Mouse (Mus musculus) gastrocnemius, postnatal 10 days (tissue): ENCODE results near the gene Chek2. TPM values are rescaled to one million over a fixed set of nuclear protein-coding genes. Genes with fewer than 3 reads are reported as not detected.
"Not testable (repeated sequence)": the region's sequence is repeated elsewhere in the genome, so short reads cannot be mapped to it uniquely, and the experiment has no call there.

Experiments
- DNase-seq: peaks from one replicate; pipeline ENCODE4 v3.0.0; 2021; ENCODE audit warnings: mixed read lengths
- long read RNA-seq, 2 experiments: library from polyadenylated mRNA; stranded (forward); transcript quantifications; one replicate each; pipeline ENCODE4 v2.0.0; 2021
- total RNA-seq, 2 experiments: library from RNA; stranded (reverse); gene quantifications; 2 replicates each; pipeline ENCODE4 v1.2.3; 2021

Gene Chek2
- 1 to 10 TPM; 3.8 to 5.0 TPM for total RNA-seq
- long read RNA-seq, experiment 1, partial matches to known transcripts = 1 of 5 reads
- long read RNA-seq, experiment 1, other reads (novel, unspliced or antisense) = 1 of 5 reads
- long read RNA-seq, experiment 2, partial matches to known transcripts = 0 of 1 reads
- long read RNA-seq, experiment 2, other reads (novel, unspliced or antisense) = 1 of 1 reads

- peak; percentile 91 for DNase-seq
Measured at GRCm38 (mm10) chr5:110839678-110840365, at the start of gene Chek2, which contains the start of gene Hscb. Gene Chek2, plus strand, starts transcription at chr5:110839979. Gene Hscb, minus strand, starts transcription at chr5:110839777.

DNA sequence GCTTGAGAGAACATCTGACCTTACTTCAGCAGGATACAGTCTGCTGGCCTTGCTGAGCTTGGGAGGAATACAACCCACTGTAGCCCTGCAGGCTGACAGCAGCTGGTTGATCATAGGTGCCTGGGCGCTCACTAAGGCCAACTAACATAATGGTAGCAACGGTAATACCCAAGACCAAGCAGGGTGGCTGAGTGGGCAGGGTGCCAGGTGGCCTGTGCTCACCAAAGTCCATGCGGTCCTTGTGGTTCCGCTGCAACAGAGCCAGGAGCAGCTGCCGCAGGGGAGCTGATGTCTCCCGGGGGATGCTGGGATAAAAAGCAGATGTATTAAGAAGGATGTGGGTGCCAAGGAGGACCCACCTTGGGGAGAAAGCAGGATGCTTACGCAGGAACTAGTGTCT lies 45.4 kb upstream of the Chek2 start:
- peak; percentile 47 for DNase-seq

- no peak for DNase-seq
Measured at GRCm38 (mm10) chr5:110797696-110798095, 42.1 kb upstream of the Chek2 start.

DNA sequence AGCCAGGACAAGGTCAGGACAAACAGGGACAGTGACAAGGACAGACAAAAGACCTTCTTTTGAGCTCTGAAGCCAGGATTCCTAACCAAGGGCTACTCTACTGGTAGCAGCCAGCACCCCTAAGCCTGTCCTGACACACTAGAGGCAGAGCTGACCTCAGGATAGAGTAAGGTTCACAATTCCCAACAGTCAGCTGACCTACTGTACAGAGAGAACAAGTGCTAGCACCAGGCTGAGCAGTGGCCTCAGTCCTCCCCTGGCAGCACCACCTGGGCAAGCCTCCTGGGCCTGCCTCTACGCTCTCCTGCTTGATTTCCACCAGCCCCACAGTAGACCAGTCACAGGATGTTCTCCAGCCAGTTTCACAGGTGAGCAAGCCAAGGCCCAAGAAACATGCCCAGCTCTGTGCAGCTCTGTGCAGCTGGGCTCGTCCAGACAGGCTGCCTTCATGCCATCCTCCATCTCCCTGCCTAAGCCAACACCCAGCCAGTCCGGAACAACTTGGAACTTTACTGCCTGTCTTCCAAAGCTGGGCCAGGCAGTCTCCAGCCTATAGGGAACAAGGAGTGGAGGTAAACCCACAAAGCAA lies 38.6 kb upstream of the Chek2 start:
- DNase-seq = no peak

GRCm38 (mm10) chr5:110802186-110802585 lies 37.6 kb upstream of the Chek2 start:
- no peak for DNase-seq

DNA sequence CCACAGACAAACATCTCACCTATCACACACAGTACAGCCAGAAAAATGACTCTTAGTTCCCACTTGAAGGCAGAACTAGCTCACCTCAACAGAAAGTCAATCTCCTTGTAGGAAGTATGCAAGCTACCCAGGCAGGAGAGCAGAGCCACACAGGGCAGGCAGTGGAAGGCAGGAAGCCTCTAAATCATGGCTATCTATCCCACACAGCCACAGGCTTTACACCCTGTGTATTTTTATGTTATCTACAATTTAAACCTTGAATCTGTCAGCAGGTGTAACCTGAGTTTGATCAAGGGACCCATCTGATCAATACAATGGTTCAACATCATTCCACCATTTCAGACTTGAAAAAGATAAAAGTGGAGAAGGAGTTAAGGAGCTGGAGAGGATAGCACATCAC lies 37.0 kb upstream of the Chek2 start:
- DNase-seq = no peak

GRCm38 (mm10) chr5:110804012-110804743 lies 35.6 kb upstream of the Chek2 start:
- no peak for DNase-seq

DNA sequence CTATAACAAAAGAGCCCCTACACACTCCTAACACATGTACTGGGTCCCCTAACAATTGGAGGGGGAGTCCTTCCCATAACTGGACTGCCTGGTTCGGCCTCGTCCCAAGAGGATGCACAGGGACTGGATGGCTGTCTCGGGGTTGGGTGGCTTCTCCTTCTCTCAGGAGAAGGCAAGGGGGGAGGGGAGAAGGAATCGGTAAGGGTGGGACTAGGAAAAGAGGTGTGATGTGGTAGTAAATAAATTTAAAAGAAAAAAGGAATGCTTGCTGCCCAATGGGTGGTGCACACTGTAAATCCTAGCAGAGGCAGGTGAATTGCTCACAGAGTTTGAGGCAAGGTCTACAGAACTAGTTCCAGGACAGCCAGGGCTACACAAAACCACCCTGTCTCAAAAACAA lies 33.6 kb upstream of the Chek2 start:
- no peak for DNase-seq

- DNase-seq = no peak
Measured at GRCm38 (mm10) chr5:110806676-110807075, 33.1 kb upstream of the Chek2 start.

DNA sequence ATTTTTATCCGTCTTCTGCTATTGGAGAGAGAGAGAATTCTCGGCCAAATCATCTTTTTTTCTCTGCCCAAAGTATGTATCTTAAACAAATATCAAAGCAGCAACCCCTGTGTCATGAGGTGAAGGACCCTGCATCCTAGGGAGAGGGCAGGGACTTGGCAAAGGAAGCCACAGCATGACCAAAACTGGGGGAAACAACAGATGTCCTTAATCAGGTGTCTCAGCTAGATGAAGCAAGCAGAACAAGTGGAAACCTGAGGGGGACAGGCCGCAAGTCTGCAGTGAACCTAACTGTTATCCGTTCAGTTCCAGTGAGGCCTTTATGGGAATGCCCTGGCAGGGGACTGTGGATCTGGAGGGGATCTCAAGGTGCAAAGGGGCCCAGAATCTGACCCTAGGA lies 32.3 kb upstream of the Chek2 start:
- DNase-seq = no peak

DNA sequence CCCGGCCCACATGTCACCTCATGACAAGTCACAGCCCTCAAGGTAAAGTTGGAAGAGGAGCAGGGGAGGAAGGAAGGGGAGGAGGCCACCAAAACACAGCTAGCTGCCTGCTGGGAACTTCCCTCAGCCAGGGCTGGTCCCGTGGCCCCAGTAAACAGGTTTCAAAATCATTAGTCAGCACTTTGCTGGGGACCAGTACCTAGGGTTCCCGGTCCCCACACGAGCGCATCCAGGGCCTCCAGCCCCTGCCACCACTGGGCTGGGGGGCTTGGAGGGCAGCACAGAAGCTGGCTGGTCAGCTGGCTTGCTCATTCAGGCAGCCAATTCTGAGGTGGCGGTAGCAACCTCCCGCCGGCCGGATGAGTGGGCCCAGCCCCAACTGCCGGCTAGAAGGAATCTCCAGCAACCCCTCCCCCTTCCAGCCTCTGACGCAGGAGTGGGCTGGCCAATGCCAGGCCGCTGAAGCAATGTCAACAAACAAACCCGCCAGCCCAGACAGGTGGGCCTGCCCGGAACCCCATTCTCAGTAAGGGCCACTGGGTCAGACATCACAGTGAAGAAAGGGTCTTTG lies 31.6 kb upstream of the Chek2 start:
- peak; percentile 84 for DNase-seq

DNA sequence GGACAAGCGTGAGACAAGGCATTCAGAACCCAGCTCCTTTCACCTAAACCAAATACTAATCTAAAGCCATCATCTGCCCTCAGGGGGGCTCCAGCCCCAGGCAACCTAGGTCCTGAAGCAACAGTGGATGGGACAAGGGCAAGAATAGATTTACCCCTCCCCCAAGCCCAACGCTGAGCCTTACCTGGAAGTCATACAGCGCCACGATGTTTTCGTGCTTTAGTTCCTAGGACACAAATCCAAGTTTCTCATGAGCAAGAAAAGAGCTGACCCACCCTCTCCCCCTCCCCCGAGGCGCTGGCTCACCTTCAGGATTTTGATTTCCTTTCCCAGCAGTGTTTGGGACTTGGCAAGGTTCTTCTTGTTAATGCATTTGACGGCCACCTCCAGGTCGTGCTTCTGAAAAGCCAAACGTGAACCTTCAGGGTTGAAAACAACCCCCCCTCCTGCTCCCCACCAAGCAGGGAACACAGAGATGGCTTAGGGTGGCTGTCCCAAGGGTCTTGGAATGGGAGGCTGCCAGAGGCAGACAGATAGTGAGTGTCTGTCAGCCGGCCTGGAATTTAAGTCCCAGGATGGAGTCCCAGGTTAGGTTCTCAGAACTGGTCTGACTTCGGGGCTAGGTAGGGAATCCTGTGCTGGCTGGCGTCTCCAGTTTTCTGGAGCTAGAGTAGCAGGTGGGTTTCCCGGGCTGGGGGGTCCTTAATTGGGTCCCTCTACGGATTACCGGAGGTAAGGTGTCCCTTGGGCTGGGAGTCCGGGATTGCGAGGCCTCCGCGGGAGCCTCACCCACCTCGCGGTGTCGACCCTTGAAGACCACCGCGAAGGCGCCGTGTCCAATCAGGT lies 30.7 kb upstream of the Chek2 start:
- no peak for DNase-seq

DNA sequence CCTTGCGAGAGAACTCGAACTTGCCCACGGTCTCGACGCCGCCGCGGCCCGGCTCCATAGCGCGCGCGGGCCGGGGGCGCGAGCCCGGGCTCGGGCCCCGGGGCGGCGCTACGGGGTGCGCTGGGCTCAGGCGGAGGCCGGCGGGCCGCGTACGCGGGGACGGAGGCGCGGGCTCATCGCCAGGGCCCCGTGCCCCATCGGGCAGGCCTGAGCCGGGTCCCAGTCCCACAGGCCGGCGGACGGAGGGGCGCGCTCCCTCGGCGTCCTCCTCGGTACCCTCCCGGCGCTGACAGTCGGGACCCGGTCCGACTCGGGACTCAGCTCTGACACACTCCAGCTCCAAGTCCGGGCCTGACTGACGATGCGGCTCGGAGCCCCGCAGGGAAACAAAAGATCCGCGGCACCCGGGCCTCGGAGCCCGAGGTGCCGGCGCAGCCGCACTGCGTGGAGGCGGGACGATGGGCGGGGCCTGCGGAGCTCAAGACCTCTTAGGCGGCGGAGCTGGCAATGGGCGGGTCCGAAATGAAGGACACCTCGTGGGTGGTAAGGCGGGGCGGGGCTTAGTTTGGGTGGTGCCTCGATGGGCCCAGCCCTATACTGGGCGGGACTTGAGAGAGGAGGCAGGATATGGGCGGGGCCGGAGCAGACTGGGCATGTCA lies 30.0 kb upstream of the Chek2 start, which contains the start of gene Ulk1:
Gene Ulk1 (minus strand): TSS at position 431 of the 659 bp plus-strand sequence.
- DNase-seq = peak; percentile 99

DNA sequence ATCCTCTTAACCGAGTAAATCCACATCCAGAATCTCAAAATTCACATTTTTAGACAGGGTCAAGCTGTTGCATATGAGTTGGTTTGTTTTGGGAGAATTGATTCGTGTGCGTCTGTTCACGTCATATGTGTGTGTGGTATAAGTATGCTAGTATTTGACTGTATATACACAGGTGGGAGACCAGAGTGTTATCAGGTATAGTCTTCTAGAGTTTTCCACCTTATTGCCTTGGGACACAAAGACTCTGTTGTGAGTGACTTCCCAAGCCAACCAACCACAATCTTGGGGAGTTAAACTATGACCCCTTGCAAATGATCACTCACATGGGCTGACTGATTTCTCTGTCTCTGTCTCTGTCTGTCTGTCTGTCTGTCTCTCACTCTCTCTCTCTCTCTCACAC lies 15.4 kb upstream of the Chek2 start:
- no peak for DNase-seq

DNA sequence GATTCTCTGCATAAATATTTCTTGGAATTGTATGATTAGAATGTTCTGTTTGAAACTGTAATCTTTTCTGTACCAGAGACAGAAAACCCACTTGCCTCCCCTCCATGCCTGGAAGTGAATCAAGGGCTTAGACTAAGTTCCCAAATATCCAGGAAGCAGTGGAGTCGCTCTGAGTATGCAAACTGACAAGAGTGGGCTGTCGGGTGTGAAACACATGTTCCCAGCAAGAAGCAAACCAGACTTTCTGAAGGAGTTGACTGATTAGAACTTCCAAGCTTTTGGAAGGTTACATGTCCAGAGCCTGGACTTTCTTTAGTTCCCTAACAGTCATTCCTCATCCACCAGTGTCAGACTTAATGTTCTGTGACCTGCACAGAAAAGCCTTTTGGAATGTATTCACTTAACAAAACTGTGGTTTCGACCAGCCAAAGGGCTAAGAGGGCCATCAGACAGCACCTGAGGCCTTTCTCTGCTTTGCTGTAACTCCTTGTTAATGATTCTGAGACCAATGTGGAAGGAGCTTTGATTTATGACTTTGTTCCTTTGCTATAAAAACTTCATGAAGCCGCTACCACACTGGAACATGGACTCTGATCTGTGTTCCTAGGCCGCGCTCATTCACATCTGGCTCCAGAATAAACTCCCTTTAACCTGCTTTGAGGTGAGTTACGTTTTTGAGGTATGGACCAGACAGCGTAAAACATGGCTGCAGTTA lies 12.8 kb upstream of the Chek2 start:
- DNase-seq = no peak

- DNase-seq = no peak
Measured at GRCm38 (mm10) chr5:110827576-110827975, 12.2 kb upstream of the Chek2 start.

DNA sequence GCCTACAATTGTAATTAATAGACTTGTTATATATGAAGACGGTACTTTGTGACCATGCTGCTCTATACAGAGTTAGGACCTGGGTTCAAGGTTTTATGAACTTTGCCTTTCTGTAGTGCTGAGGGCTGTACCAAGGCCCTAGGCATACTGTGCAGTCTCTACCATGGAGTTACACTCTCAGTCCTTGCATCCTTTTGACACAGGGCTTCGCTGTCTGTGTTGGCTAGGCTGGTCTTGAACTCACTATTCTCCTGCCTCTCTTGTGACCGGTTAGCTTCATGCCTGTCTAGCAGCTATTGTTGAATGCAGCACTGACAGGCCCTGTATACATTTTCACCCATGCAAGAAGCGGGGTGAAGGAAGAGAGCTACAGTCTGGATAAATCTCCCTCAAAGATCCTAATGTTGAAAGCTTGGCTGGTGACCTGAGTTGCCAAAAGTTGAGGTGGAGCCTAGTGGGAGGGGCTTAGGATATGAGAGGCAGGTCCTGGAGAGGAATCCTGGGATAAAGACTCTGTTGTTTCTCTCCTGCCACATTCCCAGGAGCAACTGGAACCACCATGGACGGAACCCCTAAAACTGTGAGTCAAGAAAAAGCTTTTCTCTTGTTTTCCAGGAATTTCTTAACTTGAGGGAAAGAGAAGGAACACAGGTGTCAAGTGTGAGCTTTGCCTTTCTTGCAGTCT lies 8.6 kb upstream of the Chek2 start:
- DNase-seq = no peak

DNA sequence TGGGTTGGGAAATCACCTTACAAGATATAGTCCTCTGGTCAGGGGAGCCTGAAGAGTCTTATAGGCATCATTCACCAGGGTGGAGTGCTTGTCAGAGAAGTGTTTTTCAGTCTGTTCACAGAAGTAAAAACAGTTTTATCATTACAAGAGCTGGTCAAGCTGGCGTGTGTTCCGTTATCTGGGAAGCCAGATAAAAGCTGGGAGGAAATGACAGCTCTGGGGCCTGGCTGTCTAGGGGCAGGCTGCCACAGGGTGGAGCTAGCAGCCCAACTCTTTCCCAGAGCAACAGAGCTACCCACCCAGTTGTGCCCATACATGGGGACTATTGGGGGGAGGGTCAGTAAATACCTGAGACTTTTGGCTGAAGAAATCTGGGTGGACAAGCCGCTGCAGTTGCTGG lies 3.8 kb upstream of the Chek2 start:
- DNase-seq = peak; percentile 48

DNA sequence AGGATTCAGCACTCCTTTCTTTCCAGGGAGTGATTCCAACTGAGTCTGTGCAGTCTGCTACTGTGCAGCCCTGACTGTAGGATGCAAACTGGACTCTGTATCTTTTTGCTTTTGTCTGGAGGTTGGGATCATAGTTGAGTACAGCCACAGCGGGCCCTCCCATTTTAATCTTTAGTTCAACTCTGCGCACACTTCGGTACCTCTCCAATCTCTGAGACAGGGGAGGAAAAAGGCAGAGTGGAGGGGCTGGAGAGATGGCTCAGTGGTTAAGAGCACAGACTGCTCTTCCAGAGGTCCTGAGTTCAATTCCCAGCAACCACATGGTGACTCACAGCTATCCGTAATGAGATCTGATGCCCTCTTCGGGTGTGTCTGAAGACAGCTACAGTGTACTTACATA lies 1.8 kb upstream of the Chek2 start:
- not testable (repeated sequence) for DNase-seq
